Mouse (Mus musculus) large intestine, adult 2 months (tissue): ENCODE results near the gene Zim1. TPM values are rescaled to one million over a fixed set of nuclear protein-coding genes. Genes with fewer than 3 reads are reported as not detected.

ENCODE experiments used
- DNase-seq: peaks from one replicate; pipeline ENCODE4 v3.0.0-alpha.2; 2012; ENCODE audit warnings: low read depth, low spot score
- WGBS: fragments of 180-500 bp; shearing (Covaris S2); methylation state at CpG from one replicate; pipeline ENCODE4 v1.1.7; 2018; 5-methylcytosine and 5-hydroxymethylcytosine counted together
- polyA plus RNA-seq: library from polyadenylated mRNA; depleted of rRNA; stranded (reverse); fragments of >200 nt; gene quantifications from 2 replicates; pipeline ENCODE4 v1.2.3, GENCODE M21; 2012; rRNA removed

The Zim1 gene
- polyA plus RNA-seq, 1 experiment = 0.05 TPM

DNA sequence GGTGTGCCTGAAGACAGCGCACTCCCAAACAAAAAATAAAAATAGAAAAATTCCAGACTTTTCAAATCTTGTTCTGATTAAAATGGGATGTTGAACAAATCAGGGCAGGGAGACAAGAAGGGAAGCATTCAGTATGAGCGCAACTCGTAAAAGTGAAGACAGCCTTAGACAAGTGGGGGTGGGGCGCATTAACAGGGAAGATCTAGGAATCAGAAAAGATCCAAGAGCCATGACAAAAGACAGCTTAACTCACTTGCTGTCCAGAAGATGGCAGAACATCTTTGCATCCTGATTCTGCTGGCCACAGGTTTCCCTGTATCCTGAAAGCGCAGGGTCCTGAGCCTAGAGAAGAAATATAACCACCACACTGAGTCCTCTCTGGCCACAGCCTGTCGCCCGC, 37.6 kb downstream of the Zim1 start:
- whole genome bisulfite sequencing = 84% methylated on average over 7 of the region's 7 CpGs
- DNase-seq = no peak

DNA sequence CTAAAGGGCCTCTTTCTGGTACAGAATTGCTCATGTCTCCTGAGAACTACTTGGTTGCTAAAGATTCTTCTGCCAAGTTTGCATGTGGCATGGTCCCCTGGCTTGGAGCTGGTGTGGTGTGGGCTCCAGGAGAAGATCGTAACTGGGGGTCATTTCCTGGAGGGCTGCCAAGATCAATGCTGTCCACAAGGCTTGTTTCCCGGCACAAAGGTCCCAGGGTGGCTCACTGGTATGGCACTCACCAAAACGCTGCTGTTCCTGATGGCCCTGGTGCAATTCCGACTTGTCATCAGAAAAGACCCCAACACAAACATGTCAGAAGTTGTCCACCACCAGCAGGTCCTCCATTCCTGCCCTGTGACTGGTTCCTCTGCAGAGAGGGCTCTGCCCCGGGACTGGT, 44.1 kb downstream of the Zim1 start:
- WGBS = 70% methylated on average over 5 of the region's 5 CpGs
- no peak for DNase-seq

DNA sequence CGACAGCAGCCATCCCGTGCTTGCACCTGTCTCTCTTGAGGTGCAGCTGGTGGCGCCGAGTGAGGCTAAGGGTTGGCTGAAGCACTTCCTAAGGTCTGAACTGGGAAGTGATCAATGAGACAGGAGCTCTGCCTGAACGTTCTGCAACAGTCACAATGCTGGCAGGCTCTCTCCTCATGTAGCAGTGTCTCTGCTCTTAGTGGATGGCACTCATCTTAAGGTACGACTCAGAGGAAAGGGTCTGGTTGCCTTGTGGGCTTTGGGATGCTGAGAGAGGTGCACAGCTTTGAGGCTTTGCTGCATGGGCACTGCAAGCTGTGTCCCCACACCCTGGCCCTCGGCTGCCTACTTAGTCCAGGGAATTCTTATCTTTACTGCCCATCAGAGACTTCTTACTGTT, 45.0 kb downstream of the Zim1 start:
- 63% methylated on average over 7 of the region's 7 CpGs for WGBS
- DNase-seq = no peak

DNA sequence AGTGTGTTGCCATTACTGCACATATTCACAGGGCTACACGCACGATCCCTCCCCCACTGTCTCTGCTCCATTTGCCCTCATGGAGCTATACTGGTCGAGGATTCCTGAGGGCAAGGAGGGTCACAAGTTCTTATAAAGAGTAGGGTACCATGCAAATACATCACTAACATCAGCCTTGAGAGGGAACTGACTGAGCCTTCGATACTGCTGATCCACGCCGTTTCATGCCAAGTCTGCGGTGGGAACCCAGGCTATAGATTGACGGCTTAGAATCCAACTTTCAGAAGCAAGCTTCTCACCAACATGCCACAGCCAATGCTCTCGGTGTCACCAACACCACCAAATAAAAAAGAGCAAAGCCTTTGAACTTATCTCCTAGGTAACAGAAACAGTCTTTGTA, 45.7 kb downstream of the Zim1 start:
- 89% methylated on average over 9 of the region's 9 CpGs for WGBS
- DNase-seq = no peak

DNA sequence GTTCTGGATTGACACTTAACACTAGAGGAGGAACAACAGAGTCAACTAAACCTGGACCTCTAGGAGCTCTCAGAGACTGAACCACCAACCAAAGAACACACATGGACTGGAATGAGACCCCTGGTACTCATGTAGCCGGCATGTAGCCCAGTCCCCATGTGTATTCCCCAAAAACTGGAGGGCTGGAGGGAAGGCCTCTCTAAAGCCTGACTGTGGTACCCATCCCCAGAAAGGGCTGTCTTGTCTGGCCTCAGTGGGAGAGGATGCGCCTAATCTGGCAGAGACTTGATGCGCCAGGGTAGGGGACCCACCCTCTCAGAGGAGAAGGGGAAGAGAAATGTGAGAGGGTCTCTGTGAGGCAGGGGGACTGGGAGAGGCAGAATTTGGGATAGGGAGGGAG, 50.4 kb downstream of the Zim1 start:
- no peak for DNase-seq
- 89% methylated on average over 3 of the region's 3 CpGs for WGBS

DNA sequence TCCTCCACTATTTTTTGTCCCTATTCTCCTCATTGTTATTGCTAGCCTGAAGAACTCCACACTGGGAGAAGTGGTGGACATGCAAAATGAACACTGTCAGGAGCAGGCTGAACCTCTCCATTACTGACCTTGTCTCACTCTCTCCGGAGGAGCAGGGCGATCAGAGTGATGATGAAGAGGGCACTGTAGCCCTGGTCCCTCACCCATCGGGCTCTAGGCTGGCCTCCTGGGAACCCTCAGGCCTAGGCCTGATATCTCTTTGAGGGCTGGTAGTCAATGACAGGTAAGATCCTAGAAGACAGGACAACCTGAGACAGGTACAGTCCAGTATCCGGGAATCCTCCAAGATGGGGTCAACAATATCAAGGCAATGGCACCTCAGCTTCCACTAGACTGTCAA, 58.2 kb downstream of the Zim1 start:
- WGBS = 88% methylated on average over 4 of the region's 4 CpGs

DNA sequence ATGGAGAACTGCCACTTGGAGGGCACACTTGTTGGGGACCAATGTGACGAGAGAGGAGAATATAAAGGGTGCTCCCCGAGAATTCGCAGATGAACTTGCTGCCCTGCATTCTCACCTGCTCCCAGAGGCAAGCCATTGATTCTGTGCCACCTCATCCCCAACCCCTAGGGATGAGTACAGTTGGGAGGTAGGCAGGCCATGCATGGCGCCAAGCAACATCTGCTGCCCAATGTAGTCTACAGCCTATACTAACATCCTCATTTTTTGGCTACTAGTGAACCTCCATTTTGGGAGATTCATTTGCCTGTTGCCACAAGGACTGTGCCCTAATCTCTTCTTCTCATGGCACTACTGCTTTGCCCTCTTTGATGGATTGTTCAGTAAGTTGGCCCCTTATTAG, 59.5 kb downstream of the Zim1 start:
- DNase-seq = no peak
- 85% methylated on average over 4 of the region's 4 CpGs for WGBS

More for the DNA sequence above, 58.2 kb downstream of the Zim1 start:
- no peak for DNase-seq

DNA sequence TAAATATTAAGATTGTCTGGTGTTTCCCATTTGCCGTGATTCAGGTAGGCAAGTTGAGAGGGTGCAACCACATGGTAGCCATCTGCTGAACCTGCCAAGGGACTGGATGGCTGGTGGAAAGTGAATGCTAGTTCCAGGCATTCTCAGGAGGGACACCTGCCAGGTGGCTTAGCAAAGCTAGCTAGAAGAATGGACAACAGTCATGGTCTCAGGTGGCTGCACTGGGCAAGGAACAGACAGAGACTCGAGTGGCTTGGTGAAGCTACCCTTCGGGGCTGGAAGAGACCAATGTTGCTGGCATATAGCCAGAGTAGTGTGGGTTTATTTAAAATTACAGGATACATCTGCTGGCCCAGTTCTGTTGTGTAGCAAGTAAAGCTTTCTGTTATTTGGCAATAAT, 60.4 kb downstream of the Zim1 start:
- 60% methylated on average over 3 of the region's 3 CpGs for WGBS
- no peak for DNase-seq

Other genes starting within 250 kb of the Zim1 start
- gene Olfr1336, start 240.3 kb downstream of the Zim1 start, polyA plus RNA-seq = not detected in 2 replicates
- gene Olfr1346, start 229.3 kb downstream of the Zim1 start, polyA plus RNA-seq = not detected in 2 replicates
- not detected in 2 replicates for gene Olfr5, start 209.5 kb downstream of the Zim1 start, polyA plus RNA-seq
- gene Olfr1347, start 196.7 kb downstream of the Zim1 start, polyA plus RNA-seq = not detected in 2 replicates
- gene Olfr1348, start 187.7 kb downstream of the Zim1 start, polyA plus RNA-seq = not detected in 2 replicates
- not detected in 2 replicates for gene Olfr1349, start 173.5 kb downstream of the Zim1 start, polyA plus RNA-seq
- gene Olfr1350, start 131.6 kb downstream of the Zim1 start, polyA plus RNA-seq = not detected in 2 replicates
- gene Peg3, start 34.0 kb upstream of the Zim1 start, polyA plus RNA-seq = 0.68 and 1.6 TPM in 2 replicates
- gene Usp29, start 34.1 kb upstream of the Zim1 start, polyA plus RNA-seq = 0.16 and 0.21 TPM in 2 replicates